Mouse (Mus musculus) E14TG2a.4 (cell line): ENCODE results near the gene Trp73.

ENCODE experiments used
- H3K27me3 ChIP-seq: 2 replicates; pipeline ENCODE4 v1.6.1; 2014; ENCODE audit warnings: low read length, control low read depth; ENCODE audit not compliant: insufficient read depth
- H3K36me3 ChIP-seq: 2 replicates; pipeline ENCODE4 v1.6.1; 2014; ENCODE audit warnings: low read length, control low read depth; ENCODE audit not compliant: insufficient read depth
- H3K4me1 ChIP-seq: replicated peaks from 2 replicates; pipeline ENCODE4 v1.6.1; 2014; ENCODE audit warnings: low read depth, low read length, control low read depth
- H3K4me3 ChIP-seq: replicated peaks from 2 replicates; pipeline ENCODE4 v1.5.1; 2014; ENCODE audit warnings: mild to moderate bottlenecking, low read length
- H3K9me3 ChIP-seq: 2 replicates; pipeline ENCODE4 v1.6.1; 2014; ENCODE audit warnings: low read length, control low read depth
- CTCF ChIP-seq: conservative IDR thresholded peaks from 2 replicates; pipeline ENCODE4 v1.5.1; 2014; ENCODE audit warnings: low read length
- NANOG ChIP-seq: IDR thresholded peaks from 2 replicates; pipeline ENCODE4 v1.6.1; 2014; ENCODE audit warnings: borderline replicate concordance, low read length, mixed read lengths
- POU5F1 ChIP-seq: IDR thresholded peaks from 2 replicates; pipeline ENCODE4 v1.6.1; 2014; ENCODE audit warnings: low read length, borderline replicate concordance

Gene Trp73

GRCm38 (mm10) chr4:154056046-154056445, 84.0 kb downstream of the Trp73 start:
- peaks cover 85% of the 10 kb centered on the region for H3K27me3 ChIP-seq
- peaks cover 37% of the 10 kb centered on the region for H3K36me3 ChIP-seq
- 0 out of 2 replicates have a peak, but pooled peaks cover 4% of the 10 kb centered on the region for H3K4me1 ChIP-seq
- no peak overlapping the region for H3K4me3 ChIP-seq
- no peaks in the 10 kb centered on the region for H3K9me3 ChIP-seq
- TF ChIP-seq CTCF (no peak), NANOG (no peak), POU5F1 (no peak)

- peaks cover 84% of the 10 kb centered on the region for H3K27me3 ChIP-seq
- H3K9me3 ChIP-seq: no peaks in the 10 kb centered on the region
- no peak overlapping the region for H3K4me3 ChIP-seq
- no peak for TF ChIP-seq CTCF
- no peak for TF ChIP-seq POU5F1
- no peak for TF ChIP-seq NANOG
- 0 out of 2 replicates have a peak, but pooled peaks cover 3% of the 10 kb centered on the region for H3K4me1 ChIP-seq
- H3K36me3 ChIP-seq: peaks cover 36% of the 10 kb centered on the region
Measured at GRCm38 (mm10) chr4:154055482-154055881, 84.5 kb downstream of the Trp73 start.

- TF ChIP-seq NANOG (no peak), POU5F1 (no peak), CTCF (peak; percentile 42)
- Histone ChIP-seq H3K4me1 (no peaks in the 10 kb centered on the region), H3K4me3 (no peak overlapping the region), H3K27me3 (peaks cover 67% of the 10 kb centered on the region), H3K36me3 (peaks cover 14% of the 10 kb centered on the region), H3K9me3 (no peaks in the 10 kb centered on the region)
Measured at GRCm38 (mm10) chr4:154053065-154053464, 86.9 kb downstream of the Trp73 start.

- Histone ChIP-seq H3K4me3 (no peak overlapping the region), H3K27me3 (peaks cover 62% of the 10 kb centered on the region), H3K9me3 (no peaks in the 10 kb centered on the region), H3K4me1 (no peaks in the 10 kb centered on the region), H3K36me3 (no peaks in the 10 kb centered on the region)
- TF ChIP-seq POU5F1: no peak
- TF ChIP-seq CTCF: no peak
- no peak for TF ChIP-seq NANOG
Measured at GRCm38 (mm10) chr4:154051401-154051800, 88.6 kb downstream of the Trp73 start.

GRCm38 (mm10) chr4:154045837-154046236, 94.2 kb downstream of the Trp73 start:
- TF ChIP-seq POU5F1 (no peak), NANOG (no peak), CTCF (peak; percentile 62)
- Histone ChIP-seq H3K4me3 (no peak overlapping the region), H3K9me3 (no peaks in the 10 kb centered on the region), H3K4me1 (no peaks in the 10 kb centered on the region), H3K27me3 (peaks cover 61% of the 10 kb centered on the region), H3K36me3 (no peaks in the 10 kb centered on the region)

GRCm38 (mm10) chr4:154042577-154042976, 97.4 kb downstream of the Trp73 start, which contains the start of gene Ccdc27:
Gene Ccdc27 (minus strand): TSS chr4:154042677.
- no peaks in the 10 kb centered on the region for H3K36me3 ChIP-seq
- no peaks in the 10 kb centered on the region for H3K4me1 ChIP-seq
- H3K27me3 ChIP-seq: peaks cover 77% of the 10 kb centered on the region
- no peak within 1 kb of the TSS for H3K4me3 ChIP-seq
- H3K9me3 ChIP-seq: no peaks in the 10 kb centered on the region
- no peak for TF ChIP-seq NANOG
- no peak for TF ChIP-seq CTCF
- no peak for TF ChIP-seq POU5F1

- Histone ChIP-seq H3K4me3 (no peak overlapping the region), H3K9me3 (no peaks in the 10 kb centered on the region), H3K4me1 (no peaks in the 10 kb centered on the region), H3K27me3 (peaks cover 94% of the 10 kb centered on the region), H3K36me3 (no peaks in the 10 kb centered on the region)
- TF ChIP-seq CTCF (no peak), POU5F1 (no peak), NANOG (no peak)
Measured at GRCm38 (mm10) chr4:154037123-154037522, 102.9 kb downstream of the Trp73 start.

- H3K4me3 ChIP-seq: no peak overlapping the region
- H3K9me3 ChIP-seq: no peaks in the 10 kb centered on the region
- TF ChIP-seq POU5F1 (no peak), CTCF (peak; percentile 76), NANOG (no peak)
- H3K27me3 ChIP-seq: peaks cover 76% of the 10 kb centered on the region
- H3K36me3 ChIP-seq: no peaks in the 10 kb centered on the region
- peaks cover 23% of the 10 kb centered on the region for H3K4me1 ChIP-seq
Measured at GRCm38 (mm10) chr4:154028646-154029045, 111.4 kb downstream of the Trp73 start.

- Histone ChIP-seq H3K36me3 (no peaks in the 10 kb centered on the region), H3K27me3 (peaks cover 72% of the 10 kb centered on the region), H3K9me3 (no peaks in the 10 kb centered on the region), H3K4me1 (peaks cover 23% of the 10 kb centered on the region), H3K4me3 (no peak overlapping the region)
- TF ChIP-seq NANOG: no peak
- no peak for TF ChIP-seq CTCF
- TF ChIP-seq POU5F1: no peak
Measured at GRCm38 (mm10) chr4:154028066-154028465, 111.9 kb downstream of the Trp73 start.
